Mouse (Mus musculus) neutrophil, adult 65 days (primary cell): Measurements from ENCODE around the gene Ankrd63. TPM values are rescaled to one million over a fixed set of nuclear protein-coding genes. Genes with fewer than 3 reads are reported as not detected.

Experiments used
- total RNA-seq: library from RNA; stranded (reverse); gene quantifications from 2 replicates; pipeline ENCODE4 v1.2.4, GENCODE M21; 2023

Gene Ankrd63
- total RNA-seq, result 1.3 and 2.1 TPM in 2 replicates

DNA sequence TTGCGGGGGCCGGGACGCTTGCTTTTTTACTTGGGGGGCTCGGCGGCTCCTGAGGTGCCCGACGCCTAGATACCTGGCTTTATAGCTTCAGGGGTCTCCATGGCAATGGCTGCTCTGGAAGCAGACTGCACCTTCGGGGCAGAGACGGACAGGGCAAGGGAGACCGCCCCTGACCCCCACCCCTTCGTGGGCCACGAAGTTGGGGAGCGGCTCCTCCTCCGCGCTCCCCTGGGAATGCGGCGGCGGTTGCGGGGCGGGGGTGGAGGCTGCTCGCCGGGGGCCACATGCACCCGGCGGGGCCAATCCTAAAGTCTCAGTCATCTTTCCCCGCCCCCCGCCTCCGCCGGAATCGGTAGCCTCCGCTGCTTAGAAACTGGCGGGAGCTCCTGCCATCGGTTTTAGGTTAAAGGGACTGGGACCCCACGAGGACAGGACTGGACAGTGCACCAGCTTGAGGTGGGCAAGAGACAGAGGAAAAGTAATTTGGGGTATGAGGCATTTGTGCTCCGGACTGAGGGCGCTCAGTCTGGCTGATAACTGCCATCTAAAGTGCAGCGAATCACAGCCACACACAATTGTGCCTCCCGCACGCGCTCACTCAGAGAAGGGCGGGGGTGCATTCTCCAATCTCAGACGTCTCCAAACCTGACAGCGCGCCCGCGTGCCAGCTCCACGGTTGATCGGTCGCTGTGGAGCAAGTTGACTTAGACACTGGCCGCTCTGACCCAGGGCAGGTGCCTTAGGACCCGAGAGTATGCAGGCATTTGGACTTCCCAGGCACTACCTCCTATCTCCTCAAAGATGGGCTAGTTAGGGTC lies at the start of gene Ankrd63:
Gene Ankrd63 (minus strand): TSS at position 51 of the 818 bp plus-strand sequence.

DNA sequence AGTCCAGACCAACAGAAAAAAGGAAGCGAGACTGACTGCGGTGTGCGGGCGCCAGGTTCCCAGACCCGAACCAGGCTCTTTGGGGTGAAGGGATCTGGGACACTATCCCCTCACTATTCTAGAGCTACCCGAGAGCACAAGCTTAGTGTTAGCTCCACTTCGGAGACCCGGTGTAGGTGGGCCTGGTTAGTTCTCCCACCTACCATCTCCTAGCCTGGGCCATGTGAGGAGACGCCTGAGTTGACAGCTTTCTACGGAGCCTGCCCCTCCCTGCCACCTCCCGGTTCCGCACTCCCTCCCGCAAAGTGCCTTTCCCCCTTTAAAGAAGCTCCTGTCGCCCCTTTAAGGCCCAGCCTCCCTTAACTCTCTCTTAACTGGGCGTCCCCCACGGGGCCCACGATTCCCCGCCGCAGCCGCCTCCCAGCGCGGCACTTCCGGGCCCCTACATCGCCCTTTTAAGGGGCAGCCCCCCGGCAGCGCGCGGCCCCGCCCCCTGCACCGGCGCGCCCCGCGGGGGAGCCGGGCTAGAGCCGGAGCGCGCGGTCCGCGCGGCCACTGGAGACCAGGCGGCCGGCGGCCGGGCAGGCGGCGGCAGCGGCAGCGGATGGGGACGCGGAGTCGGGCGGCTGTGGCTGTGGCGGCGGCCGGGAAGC lies 41.6 kb upstream of the Ankrd63 start, which contains the start of gene Inafm2:
Gene Inafm2 (plus strand): TSS at position 527 of the 653 bp plus-strand sequence.

DNA sequence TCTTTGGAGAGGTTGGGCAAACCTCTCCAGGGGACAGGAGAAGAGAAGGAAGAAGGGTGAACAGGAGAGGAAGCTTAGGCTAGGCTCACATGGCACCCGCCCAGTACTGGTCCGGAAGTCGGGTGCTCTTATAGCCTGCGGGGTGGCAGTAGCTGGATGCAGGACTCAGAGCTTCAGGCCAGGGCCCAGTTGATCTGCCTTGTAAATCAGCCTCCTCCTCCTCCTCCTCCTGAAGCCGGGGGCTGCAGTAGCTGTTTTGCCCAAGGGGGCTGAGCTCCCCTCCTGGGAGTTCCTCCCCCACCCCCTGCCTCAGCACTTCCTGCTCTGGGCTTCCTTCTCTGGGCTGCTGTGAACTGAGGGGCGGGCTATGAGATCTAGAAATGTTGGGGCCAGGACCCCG lies 24.6 kb upstream of the Ankrd63 start, which contains the start of gene Plcb2:
Gene Plcb2 (minus strand): TSS at position 102 of the 400 bp plus-strand sequence.

DNA sequence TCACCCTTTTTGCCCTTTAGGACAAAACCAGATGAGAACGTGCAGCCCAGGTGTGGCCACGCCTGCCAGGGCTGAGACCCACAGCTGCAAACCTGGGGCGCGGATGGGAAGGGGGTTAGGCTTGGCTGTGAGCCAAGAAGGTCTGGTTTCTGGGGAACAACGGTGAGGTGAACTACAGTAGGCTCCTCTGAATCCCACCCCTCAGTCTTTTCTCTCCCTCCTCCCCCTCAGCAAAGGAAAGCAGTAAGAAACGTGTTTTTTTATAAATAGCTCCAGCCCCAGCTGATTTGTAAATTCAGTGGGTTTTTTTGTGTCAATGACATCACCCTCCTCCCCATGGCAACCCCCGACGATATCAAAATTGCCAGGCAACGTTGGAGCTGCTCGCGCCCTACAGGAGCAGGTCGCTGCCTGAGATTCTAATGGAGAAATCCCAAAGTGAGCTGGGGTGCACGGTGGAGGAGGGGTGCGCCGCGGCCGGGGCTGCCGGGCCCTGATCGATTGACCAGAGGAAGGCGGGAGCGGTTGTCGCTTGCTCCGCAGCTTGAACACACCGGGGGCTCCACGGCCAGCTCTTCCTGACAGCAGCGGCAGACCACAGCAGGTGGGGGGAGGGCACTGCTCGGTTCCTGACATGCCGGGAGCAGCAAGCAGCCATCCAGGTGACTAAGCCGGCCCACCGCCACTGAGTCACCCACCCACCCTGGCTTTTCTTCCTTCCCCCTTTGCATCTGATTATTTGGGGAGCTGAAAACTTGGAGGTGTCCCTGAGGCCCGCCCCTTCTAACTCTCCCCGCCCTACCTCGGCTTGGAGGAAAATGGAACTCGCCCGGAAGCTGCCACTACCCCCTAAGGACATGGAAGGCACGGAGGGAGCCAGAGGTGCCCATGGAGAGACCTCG lies 40.6 kb downstream of the Ankrd63 start, which contains the start of gene Pak6:
Gene Pak6 (plus strand): TSS at position 402 of the 902 bp plus-strand sequence.

Other genes with a start within 250 kb of the Ankrd63 start
- 64.4 and 66.7 TPM in 2 replicates for gene Srp14, start 224.3 kb downstream of the Ankrd63 start, total RNA-seq
- gene Bmf, start 154.3 kb downstream of the Ankrd63 start, total RNA-seq, result 5.6 and 13.9 TPM in 2 replicates
- 32.8 and 37.9 TPM in 2 replicates for gene Bub1b, start 105.8 kb downstream of the Ankrd63 start, total RNA-seq
- 0.23 TPM in 1 of 2 replicates, not detected in the other for gene Pak6, start 40.7 kb downstream of the Ankrd63 start, total RNA-seq
- 141 and 180 TPM in 2 replicates for gene Plcb2, start 24.5 kb upstream of the Ankrd63 start, total RNA-seq
- gene Inafm2, start 41.8 kb upstream of the Ankrd63 start, total RNA-seq, result 11.2 and 12.4 TPM in 2 replicates
- gene Ccdc9b, start 58.7 kb upstream of the Ankrd63 start, total RNA-seq, result 0.25 TPM in 1 of 2 replicates, not detected in the other
- not detected in 2 replicates for gene Phgr1, start 68.8 kb upstream of the Ankrd63 start, total RNA-seq
- not detected in 2 replicates for gene Disp2, start 75.8 kb upstream of the Ankrd63 start, total RNA-seq
- gene Knstrn, start 110.0 kb upstream of the Ankrd63 start, total RNA-seq, result 35.7 and 38.8 TPM in 2 replicates
- gene Ivd, start 158.0 kb upstream of the Ankrd63 start, total RNA-seq, result 27.2 and 50.3 TPM in 2 replicates
- gene Bahd1, start 196.4 kb upstream of the Ankrd63 start, total RNA-seq, result 8.2 and 12.0 TPM in 2 replicates
- 1.7 and 3.0 TPM in 2 replicates for gene Chst14, start 222.5 kb upstream of the Ankrd63 start, total RNA-seq